Mouse (Mus musculus) adrenal gland, adult 18-20 months (tissue): ENCODE data around the gene 2310034G01Rik. TPM values are rescaled to one million over a fixed set of nuclear protein-coding genes. Genes with fewer than 3 reads are reported as not detected.

Source experiments
- DNase-seq, 2 experiments: peaks; one replicate each; pipeline ENCODE4 v3.0.0; 2021 to 2022; ENCODE audit warnings: low spot score in 2 of 2
- total RNA-seq, 2 experiments: library from RNA; stranded (reverse); gene quantifications; 1 replicate in 1 of 2; 2 replicates in 1 of 2; pipeline ENCODE4 v1.2.3; 2021

Gene 2310034G01Rik
- total RNA-seq, 2 experiments from 2014 or later: 1.2 TPM

GRCm38 (mm10) chr19:46329031-46329641 lies 21.0 kb downstream of the 2310034G01Rik start:
- DNase-seq: peak in 1 of 2 experiments; percentile 32

- DNase-seq: peak; percentile 88 to 90
These were observed 21.7 kb downstream of the 2310034G01Rik start, which contains the start of gene Fbxl15 for GRCm38 (mm10) chr19:46328081-46329030. Gene Fbxl15 (plus strand): TSS chr19:46328184.

GRCm38 (mm10) chr19:46327531-46328064 lies 22.5 kb downstream of the 2310034G01Rik start:
- DNase-seq: no peak

- DNase-seq: peak; percentile 64 to 69
These were observed 23.3 kb downstream of the 2310034G01Rik start, which contains the start of gene Psd for GRCm38 (mm10) chr19:46326756-46327305. Gene Psd (minus strand): TSS chr19:46327156.

GRCm38 (mm10) chr19:46326019-46326755 lies 23.9 kb downstream of the 2310034G01Rik start:
- no peak for DNase-seq

- no peak for DNase-seq
These were observed 25.2 kb downstream of the 2310034G01Rik start for GRCm38 (mm10) chr19:46324918-46325317.

GRCm38 (mm10) chr19:46324366-46324765 lies 25.7 kb downstream of the 2310034G01Rik start:
- DNase-seq: no peak

- no peak for DNase-seq
These were observed 26.4 kb downstream of the 2310034G01Rik start for GRCm38 (mm10) chr19:46323716-46324115.

GRCm38 (mm10) chr19:46322996-46323572 lies 27.0 kb downstream of the 2310034G01Rik start:
- no peak for DNase-seq

GRCm38 (mm10) chr19:46322144-46322995 lies 27.7 kb downstream of the 2310034G01Rik start:
- no peak for DNase-seq

GRCm38 (mm10) chr19:46321101-46321943 lies 28.8 kb downstream of the 2310034G01Rik start:
- DNase-seq: peak in 1 of 2 experiments; percentile 17

- DNase-seq: peak in 1 of 2 experiments; percentile 10
These were observed 29.9 kb downstream of the 2310034G01Rik start for GRCm38 (mm10) chr19:46320076-46320785.

GRCm38 (mm10) chr19:46318586-46319378 lies 31.3 kb downstream of the 2310034G01Rik start:
- peak; percentile 66 to 77 for DNase-seq

GRCm38 (mm10) chr19:46318031-46318471 lies 32.1 kb downstream of the 2310034G01Rik start:
- peak; percentile 22 to 33 for DNase-seq

GRCm38 (mm10) chr19:46317546-46317885 lies 32.6 kb downstream of the 2310034G01Rik start:
- DNase-seq: peak in 1 of 2 experiments; percentile 2

GRCm38 (mm10) chr19:46316846-46317545 lies 33.1 kb downstream of the 2310034G01Rik start:
- DNase-seq: peak in 1 of 2 experiments; percentile 3
